17 mouse cellular contexts compared by ENCODE assay signal in genomic region chr12:31989726-31990125, GRCm38 (mm10).
"Had no signal": no experiment of that assay in that cellular context is flagged by ENCODE, and none has a peak within 500 bp of the region (broad histone marks: within the 10 kb centered on the region; RNA-seq: fewer than 3 reads in every experiment).

No protein-coding gene starts in this region.

- H3K4me2 ChIP-seq: limb, embryonic 15.5 days; lung, embryonic 14.5 days; neural tube, embryonic 15.5 days had no signal

- H3K4me1 ChIP-seq: midbrain, embryonic 10.5 days had no signal

- H3K9ac ChIP-seq: limb, embryonic 15.5 days; lung, embryonic 14.5 days; neural tube, embryonic 15.5 days had no signal

- H3K4me3 ChIP-seq: limb, embryonic 15.5 days; midbrain, embryonic 10.5 days; myocyte; neural tube, embryonic 15.5 days had no signal

- H3K36me3 ChIP-seq: limb, embryonic 15.5 days had no signal

- DNase-seq: kidney, adult 11 months; kidney, adult 9 months; kidney, postnatal 36 days; layer of hippocampus, adult 9-11 months; layer of hippocampus, postnatal 36 days; lung, embryonic 14.5 days; lung, postnatal 10 days; midbrain, embryonic 14.5 days; right cerebral cortex, adult 18-20 months; right cerebral cortex, postnatal 25 days; thymus, postnatal 4 days had no signal

- H3K9me3 ChIP-seq: limb, embryonic 15.5 days; midbrain, embryonic 10.5 days; neural tube, embryonic 15.5 days had no signal

- H3K27me3 ChIP-seq: limb, embryonic 15.5 days; neural tube, embryonic 15.5 days had no signal

- H3K27ac ChIP-seq: kidney, postnatal 0 days; limb, embryonic 15.5 days; macrophage; midbrain, embryonic 10.5 days; neural tube, embryonic 15.5 days had no signal
